Mouse (Mus musculus): ENCODE measurements around the gene Ebf4. TPM values are rescaled to one million over a fixed set of nuclear protein-coding genes. Genes with fewer than 3 reads are reported as not detected.
A peak's percentile ranks its signal among the peaks of the same experiment; 100 is the strongest.

Ebf4 gene
- polyA plus RNA-seq, 1 experiment from 2014 or later, result 1.2 TPM

GRCm38 (mm10) chr2:130390993-130391625 is 96.1 kb downstream of the Ebf4 start:
- 82% methylated on average over 11 of the region's 11 CpGs for WGBS
- Histone ChIP-seq H3K4me1 (ENCODE audit: control insufficient read depth, insufficient read depth, low read length) (no peaks in the 10 kb centered on the region), H3K27ac (ENCODE audit: low read length) (no peak overlapping the region), H3K4me3 (ENCODE audit: low read length) (no peak overlapping the region), H3K9me3 (ENCODE audit: control insufficient read depth, low read length) (no peaks in the 10 kb centered on the region), H3K36me3 (ENCODE audit: control insufficient read depth, insufficient read depth, low read length) (0 out of 2 replicates have a peak, but pooled peaks cover 4% of the 10 kb centered on the region), H3K9ac (ENCODE audit: low read depth, low read length) (no peak overlapping the region), H3K4me2 (ENCODE audit: low read depth, low read length) (no peak overlapping the region), H3K27me3 (replicated peaks; ENCODE audit: control insufficient read depth, insufficient read depth, low read length) (no peaks in the 10 kb centered on the region)
- ATAC-seq, result no peak

GRCm38 (mm10) chr2:130392836-130393235 is 97.9 kb downstream of the Ebf4 start:
- H3K9me3 ChIP-seq (ENCODE audit: control insufficient read depth, low read length), result no peaks in the 10 kb centered on the region
- 88% methylated on average over 3 of the region's 3 CpGs for WGBS
- H3K4me1 ChIP-seq (ENCODE audit: control insufficient read depth, insufficient read depth, low read length), result peaks cover 2% of the 10 kb centered on the region
- no peak overlapping the region for H3K9ac ChIP-seq (ENCODE audit: low read depth, low read length)
- ATAC-seq, result no peak
- no peak overlapping the region for H3K27ac ChIP-seq (ENCODE audit: low read length)
- no peaks in the 10 kb centered on the region for H3K27me3 ChIP-seq (replicated peaks; ENCODE audit: control insufficient read depth, insufficient read depth, low read length)
- 0 out of 2 replicates have a peak, but pooled peaks cover 4% of the 10 kb centered on the region for H3K36me3 ChIP-seq (ENCODE audit: control insufficient read depth, insufficient read depth, low read length)
- no peak overlapping the region for H3K4me3 ChIP-seq (ENCODE audit: low read length)
- H3K4me2 ChIP-seq (ENCODE audit: low read depth, low read length), result no peak overlapping the region

- Histone ChIP-seq H3K4me3 (ENCODE audit: low read length) (no peak overlapping the region), H3K27ac (ENCODE audit: low read length) (no peak overlapping the region), H3K36me3 (ENCODE audit: control insufficient read depth, insufficient read depth, low read length) (0 out of 2 replicates have a peak, but pooled peaks cover 4% of the 10 kb centered on the region), H3K9ac (ENCODE audit: low read depth, low read length) (no peak overlapping the region), H3K9me3 (ENCODE audit: control insufficient read depth, low read length) (no peaks in the 10 kb centered on the region), H3K4me2 (ENCODE audit: low read depth, low read length) (no peak overlapping the region), H3K4me1 (ENCODE audit: control insufficient read depth, insufficient read depth, low read length) (peaks cover 4% of the 10 kb centered on the region), H3K27me3 (replicated peaks; ENCODE audit: control insufficient read depth, insufficient read depth, low read length) (no peaks in the 10 kb centered on the region)
- 94% methylated on average over 11 of the region's 11 CpGs for WGBS
- no peak for ATAC-seq
These were observed 100.7 kb downstream of the Ebf4 start for GRCm38 (mm10) chr2:130395696-130396095.

GRCm38 (mm10) chr2:130397186-130397985 is 102.4 kb downstream of the Ebf4 start, which contains the start of gene Cpxm1:
Cpxm1 (minus strand) TSS chr2:130397574.
- Histone ChIP-seq H3K4me1 (ENCODE audit: control insufficient read depth, insufficient read depth, low read length) (peaks cover 4% of the 10 kb centered on the region), H3K27ac (ENCODE audit: low read length) (no peak within 1 kb of the TSS), H3K4me3 (ENCODE audit: low read length) (peak within 1 kb of the TSS; percentile 64), H3K27me3 (replicated peaks; ENCODE audit: control insufficient read depth, insufficient read depth, low read length) (no peaks in the 10 kb centered on the region), H3K9ac (ENCODE audit: low read depth, low read length) (peak within 1 kb of the TSS; percentile 76), H3K4me2 (ENCODE audit: low read depth, low read length) (peak within 1 kb of the TSS; percentile 96), H3K9me3 (ENCODE audit: control insufficient read depth, low read length) (no peaks in the 10 kb centered on the region), H3K36me3 (ENCODE audit: control insufficient read depth, insufficient read depth, low read length) (0 out of 2 replicates have a peak, but pooled peaks cover 4% of the 10 kb centered on the region)
- peak; percentile 92 for ATAC-seq
- 2% methylated on average over 41 of the region's 53 CpGs for WGBS

DNA sequence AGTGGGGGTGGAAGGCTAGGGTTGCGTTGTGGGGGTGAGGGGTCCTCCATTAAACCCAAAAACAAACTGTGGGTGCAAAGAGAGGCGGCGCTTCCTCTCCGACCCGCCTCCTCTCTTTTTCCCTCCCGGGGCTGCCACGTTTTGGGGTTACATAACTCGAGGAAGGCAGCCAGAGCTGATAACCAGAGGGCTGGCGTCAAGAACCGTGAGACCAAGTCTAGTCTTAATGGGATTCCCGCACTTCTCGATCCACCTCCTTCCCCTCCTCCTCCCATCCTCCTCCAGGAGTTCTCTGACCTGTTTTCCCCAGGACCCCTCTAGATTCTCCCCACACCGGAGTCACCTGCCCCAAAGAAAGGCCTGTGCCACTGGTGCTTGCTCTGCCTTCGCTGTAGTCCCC is 103.1 kb downstream of the Ebf4 start:
- Histone ChIP-seq H3K9me3 (ENCODE audit: control insufficient read depth, low read length) (no peaks in the 10 kb centered on the region), H3K36me3 (ENCODE audit: control insufficient read depth, insufficient read depth, low read length) (0 out of 2 replicates have a peak, but pooled peaks cover 2% of the 10 kb centered on the region), H3K27ac (ENCODE audit: low read length) (no peak overlapping the region), H3K27me3 (replicated peaks; ENCODE audit: control insufficient read depth, insufficient read depth, low read length) (no peaks in the 10 kb centered on the region), H3K4me1 (ENCODE audit: control insufficient read depth, insufficient read depth, low read length) (peaks cover 4% of the 10 kb centered on the region), H3K9ac (ENCODE audit: low read depth, low read length) (peak overlapping the region; percentile 76), H3K4me3 (ENCODE audit: low read length) (peak overlapping the region; percentile 64), H3K4me2 (ENCODE audit: low read depth, low read length) (peak overlapping the region; percentile 96)
- ATAC-seq, result 0 out of 2 replicates have a peak, but pooled peaks have one; percentile 4
- WGBS, result 22% methylated on average over 12 of the region's 14 CpGs

DNA sequence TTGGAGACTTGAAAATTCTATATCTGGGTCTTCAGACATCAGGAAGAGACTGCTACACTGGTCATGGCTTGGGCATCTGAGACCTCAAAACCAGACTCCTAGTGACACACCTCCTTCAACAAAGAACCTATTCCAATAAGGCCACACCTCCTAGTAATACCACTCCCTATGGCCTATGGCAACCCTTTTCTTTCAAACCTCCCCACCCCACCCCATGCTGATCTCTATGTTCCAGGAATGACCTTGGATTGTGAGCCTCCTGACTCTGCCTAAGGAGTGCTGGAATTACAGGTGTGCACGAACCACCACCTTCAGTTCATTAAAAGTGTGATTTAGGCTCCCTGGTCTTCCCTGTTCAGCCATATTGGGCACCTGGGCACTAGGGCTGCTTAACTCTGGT is 105.1 kb downstream of the Ebf4 start:
- Histone ChIP-seq H3K4me3 (ENCODE audit: low read length) (no peak overlapping the region), H3K4me1 (ENCODE audit: control insufficient read depth, insufficient read depth, low read length) (peaks cover 4% of the 10 kb centered on the region), H3K36me3 (ENCODE audit: control insufficient read depth, insufficient read depth, low read length) (no peaks in the 10 kb centered on the region), H3K9me3 (ENCODE audit: control insufficient read depth, low read length) (no peaks in the 10 kb centered on the region), H3K4me2 (ENCODE audit: low read depth, low read length) (no peak overlapping the region), H3K27me3 (replicated peaks; ENCODE audit: control insufficient read depth, insufficient read depth, low read length) (no peaks in the 10 kb centered on the region), H3K27ac (ENCODE audit: low read length) (no peak overlapping the region), H3K9ac (ENCODE audit: low read depth, low read length) (no peak overlapping the region)
- no peak for ATAC-seq
- WGBS, result 89% methylated on average over 1 of the region's 1 CpGs

- H3K27ac ChIP-seq (ENCODE audit: low read length), result no peak overlapping the region
- H3K4me2 ChIP-seq (ENCODE audit: low read depth, low read length), result no peak overlapping the region
- H3K27me3 ChIP-seq (replicated peaks; ENCODE audit: control insufficient read depth, insufficient read depth, low read length), result no peaks in the 10 kb centered on the region
- H3K4me3 ChIP-seq (ENCODE audit: low read length), result no peak overlapping the region
- ATAC-seq, result no peak
- H3K9me3 ChIP-seq (ENCODE audit: control insufficient read depth, low read length), result no peaks in the 10 kb centered on the region
- peaks cover 4% of the 10 kb centered on the region for H3K4me1 ChIP-seq (ENCODE audit: control insufficient read depth, insufficient read depth, low read length)
- WGBS, result 77% methylated on average over 4 of the region's 4 CpGs
- H3K9ac ChIP-seq (ENCODE audit: low read depth, low read length), result no peak overlapping the region
- no peaks in the 10 kb centered on the region for H3K36me3 ChIP-seq (ENCODE audit: control insufficient read depth, insufficient read depth, low read length)
These were observed 106.9 kb downstream of the Ebf4 start for GRCm38 (mm10) chr2:130401891-130402290.

DNA sequence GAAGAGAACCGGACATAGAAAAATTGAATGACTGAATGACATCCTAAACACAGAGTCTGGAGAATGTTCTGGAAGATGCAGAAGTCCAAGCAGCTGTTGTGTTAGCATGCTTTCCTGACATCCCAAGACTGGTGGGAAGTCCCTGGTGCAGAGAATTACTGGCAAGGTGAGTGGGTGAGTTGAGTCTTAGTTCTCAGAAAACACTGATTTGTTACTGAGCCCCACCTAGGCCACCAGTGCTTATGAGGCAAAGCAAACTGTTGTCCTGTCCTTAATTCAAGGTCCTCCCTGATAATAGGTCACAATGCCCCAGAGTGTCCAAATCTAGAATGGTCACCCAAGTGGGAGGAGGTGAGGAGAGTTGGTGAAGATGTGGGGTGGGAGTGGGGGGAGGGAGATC is 110.0 kb downstream of the Ebf4 start, which contains the start of the genes Gm28372 and 1700020A23Rik:
Gene Gm28372, plus strand, starts transcription at position 301 of the 400 bp plus-strand sequence.
Gene 1700020A23Rik, plus strand, starts transcription at position 321 of the 400 bp plus-strand sequence.
- 83% methylated on average over 1 of the region's 1 CpGs for WGBS
- no peaks in the 10 kb centered on the region for H3K27me3 ChIP-seq (replicated peaks; ENCODE audit: control insufficient read depth, insufficient read depth, low read length)
- H3K4me2 ChIP-seq (ENCODE audit: low read depth, low read length), result no peak within 1 kb of the TSS
- H3K4me1 ChIP-seq (ENCODE audit: control insufficient read depth, insufficient read depth, low read length), result no peaks in the 10 kb centered on the region
- H3K9me3 ChIP-seq (ENCODE audit: control insufficient read depth, low read length), result no peaks in the 10 kb centered on the region
- H3K27ac ChIP-seq (ENCODE audit: low read length), result no peak within 1 kb of the TSS
- ATAC-seq, result no peak
- H3K4me3 ChIP-seq (ENCODE audit: low read length), result no peak within 1 kb of the TSS
- no peaks in the 10 kb centered on the region for H3K36me3 ChIP-seq (ENCODE audit: control insufficient read depth, insufficient read depth, low read length)
- H3K9ac ChIP-seq (ENCODE audit: low read depth, low read length), result no peak within 1 kb of the TSS

GRCm38 (mm10) chr2:130406178-130406577 is 111.2 kb downstream of the Ebf4 start, which contains the start of gene Tmem239:
Tmem239 (plus strand) TSS chr2:130406478.
- H3K27me3 ChIP-seq (replicated peaks; ENCODE audit: control insufficient read depth, insufficient read depth, low read length), result no peaks in the 10 kb centered on the region
- H3K9me3 ChIP-seq (ENCODE audit: control insufficient read depth, low read length), result no peaks in the 10 kb centered on the region
- H3K9ac ChIP-seq (ENCODE audit: low read depth, low read length), result no peak within 1 kb of the TSS
- no peak for ATAC-seq
- H3K4me2 ChIP-seq (ENCODE audit: low read depth, low read length), result no peak within 1 kb of the TSS
- H3K4me1 ChIP-seq (ENCODE audit: control insufficient read depth, insufficient read depth, low read length), result no peaks in the 10 kb centered on the region
- 84% methylated on average over 2 of the region's 2 CpGs for WGBS
- H3K4me3 ChIP-seq (ENCODE audit: low read length), result no peak within 1 kb of the TSS
- H3K27ac ChIP-seq (ENCODE audit: low read length), result no peak within 1 kb of the TSS
- no peaks in the 10 kb centered on the region for H3K36me3 ChIP-seq (ENCODE audit: control insufficient read depth, insufficient read depth, low read length)

Measured in intestine, embryonic 16.5 days (tissue).